Mouse (Mus musculus): Measurements from ENCODE around the gene Gm28048.

Gene Gm28048

GRCm38 (mm10) chr11:22891242-22891641 lies 90.6 kb downstream of the Gm28048 start:
- DNase-seq (ENCODE audit: low read depth, low spot score): no peak

GRCm38 (mm10) chr11:22889224-22889623 lies 92.7 kb downstream of the Gm28048 start:
- peak; percentile 83 for DNase-seq (ENCODE audit: low read depth, low spot score)

GRCm38 (mm10) chr11:22886991-22887390 lies 94.9 kb downstream of the Gm28048 start:
- DNase-seq (ENCODE audit: low read depth, low spot score): no peak

- DNase-seq (ENCODE audit: low read depth, low spot score): no peak
Measured at GRCm38 (mm10) chr11:22885350-22885749, 96.5 kb downstream of the Gm28048 start.

- DNase-seq (ENCODE audit: low read depth, low spot score): no peak
Measured at GRCm38 (mm10) chr11:22883676-22884075, 98.2 kb downstream of the Gm28048 start.

GRCm38 (mm10) chr11:22882926-22883325 lies 99.0 kb downstream of the Gm28048 start:
- DNase-seq (ENCODE audit: low read depth, low spot score): no peak

GRCm38 (mm10) chr11:22880383-22881172 lies 101.3 kb downstream of the Gm28048 start:
- DNase-seq (ENCODE audit: low read depth, low spot score): no peak

GRCm38 (mm10) chr11:22879645-22880044 lies 102.2 kb downstream of the Gm28048 start:
- no peak for DNase-seq (ENCODE audit: low read depth, low spot score)

GRCm38 (mm10) chr11:22876680-22877330 lies 105.1 kb downstream of the Gm28048 start:
- DNase-seq (ENCODE audit: low read depth, low spot score): no peak

- peak; percentile 58 for DNase-seq (ENCODE audit: low read depth, low spot score)
Measured at GRCm38 (mm10) chr11:22875279-22875678, 106.6 kb downstream of the Gm28048 start.

- DNase-seq (ENCODE audit: low read depth, low spot score): peak; percentile 61
Measured at GRCm38 (mm10) chr11:22874747-22875146, 107.1 kb downstream of the Gm28048 start.

- DNase-seq (ENCODE audit: low read depth, low spot score): peak; percentile 62
Measured at GRCm38 (mm10) chr11:22873383-22873782, 108.5 kb downstream of the Gm28048 start.

GRCm38 (mm10) chr11:22872307-22872680 lies 109.6 kb downstream of the Gm28048 start:
- no peak for DNase-seq (ENCODE audit: low read depth, low spot score)

GRCm38 (mm10) chr11:22871628-22872306 lies 110.1 kb downstream of the Gm28048 start:
- peak; percentile 31 for DNase-seq (ENCODE audit: low read depth, low spot score)

GRCm38 (mm10) chr11:22868582-22868981 lies 113.3 kb downstream of the Gm28048 start:
- no peak for DNase-seq (ENCODE audit: low read depth, low spot score)

- no peak for DNase-seq (ENCODE audit: low read depth, low spot score)
Measured at GRCm38 (mm10) chr11:22867691-22868090, 114.2 kb downstream of the Gm28048 start.

- no peak for DNase-seq (ENCODE audit: low read depth, low spot score)
Measured at GRCm38 (mm10) chr11:22865635-22866246, 116.1 kb downstream of the Gm28048 start.

GRCm38 (mm10) chr11:22864305-22865060 lies 117.4 kb downstream of the Gm28048 start:
- DNase-seq (ENCODE audit: low read depth, low spot score): peak; percentile 63

- DNase-seq (ENCODE audit: low read depth, low spot score): no peak
Measured at GRCm38 (mm10) chr11:22863581-22863980, 118.3 kb downstream of the Gm28048 start.

GRCm38 (mm10) chr11:22861315-22861714 lies 120.6 kb downstream of the Gm28048 start:
- DNase-seq (ENCODE audit: low read depth, low spot score): no peak

Measured in brain, adult 2 months (tissue).